Mouse (Mus musculus) right cerebral cortex, adult 2 months (tissue): ENCODE measurements at regions not wholly inside any gene's neighbourhood (a gene's known extent, or its start where the extent isn't known, plus 50 kb on each side); places are given as distances from the start of the nearest gene placed in this dataset.

ENCODE experiments used
- DNase-seq, 2 experiments: peaks; one replicate each; pipeline ENCODE4 v3.0.0; 2021 to 2022; ENCODE audit warnings: low spot score in 2 of 2

- DNase-seq = no peak
Observed at GRCm38 (mm10) chrX:105346420-105346819, 153.2 kb upstream of the Cypt2 start.

GRCm38 (mm10) chrX:105366284-105366683, 133.3 kb upstream of the Cypt2 start:
- DNase-seq = no peak

- DNase-seq = no peak
Observed at GRCm38 (mm10) chrX:105367979-105368378, 131.6 kb upstream of the Cypt2 start.

GRCm38 (mm10) chrX:105390506-105390905, 109.1 kb upstream of the Cypt2 start:
- DNase-seq = no peak

- no peak for DNase-seq
Observed at GRCm38 (mm10) chrX:105391029-105391428, 108.5 kb upstream of the Cypt2 start.

- DNase-seq = peak; percentile 78 to 83
Observed at GRCm38 (mm10) chrX:105391680-105392462, 107.7 kb upstream of the Cypt2 start.

GRCm38 (mm10) chrX:105393259-105393658, 106.3 kb upstream of the Cypt2 start:
- DNase-seq = no peak

- no peak for DNase-seq
Observed at GRCm38 (mm10) chrX:105413351-105413750, 86.2 kb upstream of the Cypt2 start.

GRCm38 (mm10) chrX:105420976-105421375, 78.6 kb upstream of the Cypt2 start:
- DNase-seq = no peak
